ENCODE assay signal across 8 mouse cellular contexts in genomic region chr16:18425475-18426214, GRCm38 (mm10). TPM values are rescaled to one million over a fixed set of nuclear protein-coding genes. Genes with fewer than 3 reads are reported as not detected.
DNase-seq lines count a peak whose midpoint lies in the region; ATAC-seq and TF ChIP-seq lines count a peak whose summit lies in the region.

No protein-coding gene starts in this region.

- WGBS in liver, postnatal 0 days (ENCODE audit: insufficient replicate concordance): 11% methylated on average over 10 of the region's 10 CpGs

- TF ChIP-seq CTCF in layer of hippocampus, adult 2 months (conservative IDR thresholded peaks at IDR 0.05): no peak
- no peak for TF ChIP-seq CTCF in liver, postnatal 0 days (IDR thresholded peaks at IDR 0.05; ENCODE audit: low read depth)

- no peak for ATAC-seq in liver, postnatal 0 days
- no peak; the same call in 1 of the 2 replicates for ATAC-seq in granulocyte monocyte progenitor cell, adult 5-6 weeks (replicated peaks; ENCODE audit: poor library complexity, severe bottlenecking)

- H3K4me3 ChIP-seq in layer of hippocampus, adult 2 months: peak overlapping the region; percentile 80
- peak overlapping the region; percentile 83 for H3K4me3 ChIP-seq in liver, postnatal 0 days (ENCODE audit: low read depth, low read length)

- no peak for DNase-seq in layer of hippocampus, adult 2 months (ENCODE audit: low spot score in 2 of 2)
- DNase-seq in layer of hippocampus, postnatal 25 days (ENCODE audit: extremely low spot score in 1 of 2, low spot score in 1 of 2): no peak
- DNase-seq in R1 (ENCODE audit: low read depth, low spot score): peak; percentile 26
- DNase-seq in heart, postnatal 4 days: peak; percentile 24
- no peak for DNase-seq in liver, postnatal 0 days
- no peak for DNase-seq in layer of hippocampus, postnatal 14 days (ENCODE audit: low spot score in 2 of 2)
- DNase-seq in thymus, adult 18-20 months: no peak

- H3K27me3 ChIP-seq in liver, postnatal 0 days (ENCODE audit: insufficient read depth, low read length): no peaks in the 10 kb centered on the region

- peaks cover 43% of the 10 kb centered on the region for H3K4me1 ChIP-seq in liver, postnatal 0 days (ENCODE audit: insufficient read depth)

- no peaks in the 10 kb centered on the region for H3K9me3 ChIP-seq in liver, postnatal 0 days (ENCODE audit: low read length)

- H3K9ac ChIP-seq in liver, postnatal 0 days (replicated peaks): peak overlapping the region; percentile 89

- H3K4me2 ChIP-seq in liver, postnatal 0 days (ENCODE audit: low read depth, low read length): peak overlapping the region; percentile 89

- TF ChIP-seq EP300 in liver, postnatal 0 days (IDR thresholded peaks at IDR 0.05; ENCODE audit: low read depth): no peak

- peaks cover 30% of the 10 kb centered on the region for H3K36me3 ChIP-seq in liver, postnatal 0 days (replicated peaks; ENCODE audit: insufficient read depth, low read length)

- H3K27ac ChIP-seq in layer of hippocampus, adult 2 months: peak overlapping the region; percentile 97
- peak overlapping the region; percentile 95 for H3K27ac ChIP-seq in liver, postnatal 0 days (ENCODE audit: low read depth)

RNA-seq across cellular contexts. Expression of gene Txnrd2, which starts 0.5 kb away (rescaled TPM):
- total RNA-seq in layer of hippocampus, adult 2 months (2021): 10 to 100 TPM; 19.7 to 21.4 TPM
- total RNA-seq in layer of hippocampus, postnatal 25 days (2021): 10 to 100 TPM; 19.1 to 21.8 TPM
- total RNA-seq in heart, postnatal 4 days (2021): 10 to 100 TPM; 26.7 to 29.0 TPM
- polyA plus RNA-seq in liver, postnatal 0 days (2015; fragmentation: Nextera tagmentation; extraction: Ambion mirVana): 51.2 and 53.3 TPM in 2 replicates
- 10 to 100 TPM; 19.5 to 22.1 TPM for total RNA-seq in layer of hippocampus, postnatal 14 days (2021)
- 13.1 and 28.8 TPM in 2 replicates for total RNA-seq in granulocyte monocyte progenitor cell, adult 5-6 weeks (2014; fragmentation: Nextera tagmentation)
- 8.8 and 9.7 TPM in 2 replicates for total RNA-seq in granulocyte monocyte progenitor cell, adult 5-6 weeks (2017)

RNA-seq across cellular contexts. Expression of gene Comt, which starts 1.0 kb away (rescaled TPM):
- 10 to 100 TPM; 74.6 to 75.1 TPM for total RNA-seq in layer of hippocampus, adult 2 months (2021)
- total RNA-seq in layer of hippocampus, postnatal 25 days (2021): 10 to 100 TPM; 71.8 to 81.3 TPM
- total RNA-seq in heart, postnatal 4 days (2021): 100 to 1,000 TPM; 116 to 122 TPM
- 100 and 125 TPM in 2 replicates for polyA plus RNA-seq in liver, postnatal 0 days (2015; fragmentation: Nextera tagmentation; extraction: Ambion mirVana)
- 10 to 100 TPM; 57.1 to 66.8 TPM for total RNA-seq in layer of hippocampus, postnatal 14 days (2021)
- 40.4 and 48.4 TPM in 2 replicates for total RNA-seq in granulocyte monocyte progenitor cell, adult 5-6 weeks (2014; fragmentation: Nextera tagmentation)
- 34.1 and 34.6 TPM in 2 replicates for total RNA-seq in granulocyte monocyte progenitor cell, adult 5-6 weeks (2017)

Comparison
In these comparisons a context has a peak if more than half of its experiments do, and no peak if none do; other contexts are left out.
1. DNase-seq: peak in R1 (single experiment) and heart, postnatal 4 days (single experiment); none in layer of hippocampus, adult 2 months (0 of 2), layer of hippocampus, postnatal 25 days (0 of 2), liver, postnatal 0 days (single experiment), layer of hippocampus, postnatal 14 days (0 of 2) and thymus, adult 18-20 months (0 of 2).